Mouse (Mus musculus): ENCODE measurements around the gene Naip2.
A peak's percentile ranks its signal among the peaks of the same experiment; 100 is the strongest.
"Not testable (repeated sequence)": the region's sequence is repeated elsewhere in the genome, so short reads cannot be mapped to it uniquely, and the experiment has no call there.

Naip2 gene

GRCm38 (mm10) chr13:100201659-100202333 is at the start of gene Naip2:
TSS of gene Naip2 (minus strand) at chr13:100202092.
- not testable (repeated sequence) for DNase-seq (ENCODE audit: extremely low spot score)

GRCm38 (mm10) chr13:100246896-100247519 is 45.1 kb upstream of the Naip2 start:
- not testable (repeated sequence) for DNase-seq (ENCODE audit: extremely low spot score)

- DNase-seq (ENCODE audit: extremely low spot score), result not testable (repeated sequence)
These were observed 44.3 kb upstream of the Naip2 start, which contains the start of gene Naip5 for GRCm38 (mm10) chr13:100246223-100246622. TSS of gene Naip5 (minus strand) at chr13:100246323.

- no peak for DNase-seq (ENCODE audit: extremely low spot score)
These were observed 41.8 kb upstream of the Naip2 start for GRCm38 (mm10) chr13:100243702-100244101.

- not testable (repeated sequence) for DNase-seq (ENCODE audit: extremely low spot score)
These were observed 11.8 kb upstream of the Naip2 start for GRCm38 (mm10) chr13:100213683-100214082.

GRCm38 (mm10) chr13:100210540-100210939 is 8.6 kb upstream of the Naip2 start:
- DNase-seq (ENCODE audit: extremely low spot score), result peak; percentile 54

- DNase-seq (ENCODE audit: extremely low spot score), result no peak
These were observed 1.4 kb upstream of the Naip2 start for GRCm38 (mm10) chr13:100203319-100203718.

- no peak for DNase-seq (ENCODE audit: extremely low spot score)
These were observed 1.1 kb downstream of the Naip2 start for GRCm38 (mm10) chr13:100200778-100201177.

- DNase-seq (ENCODE audit: extremely low spot score), result no peak
These were observed 6.5 kb downstream of the Naip2 start for GRCm38 (mm10) chr13:100195421-100195820.

GRCm38 (mm10) chr13:100183111-100183510 is 18.8 kb downstream of the Naip2 start:
- not testable (repeated sequence) for DNase-seq (ENCODE audit: extremely low spot score)

- not testable (repeated sequence) for DNase-seq (ENCODE audit: extremely low spot score)
These were observed 27.5 kb downstream of the Naip2 start for GRCm38 (mm10) chr13:100174360-100174759.

GRCm38 (mm10) chr13:100166378-100166777 is 35.5 kb downstream of the Naip2 start:
- DNase-seq (ENCODE audit: extremely low spot score), result not testable (repeated sequence)

- DNase-seq (ENCODE audit: extremely low spot score), result not testable (repeated sequence)
These were observed 39.4 kb downstream of the Naip2 start for GRCm38 (mm10) chr13:100162467-100162866.

- not testable (repeated sequence) for DNase-seq (ENCODE audit: extremely low spot score)
These were observed 40.6 kb downstream of the Naip2 start for GRCm38 (mm10) chr13:100161171-100161870.

- no peak for DNase-seq (ENCODE audit: extremely low spot score)
These were observed 45.3 kb downstream of the Naip2 start for GRCm38 (mm10) chr13:100156624-100157023.

- DNase-seq (ENCODE audit: extremely low spot score), result no peak
These were observed 49.2 kb downstream of the Naip2 start for GRCm38 (mm10) chr13:100152659-100153058.

- DNase-seq (ENCODE audit: extremely low spot score), result no peak
These were observed 60.1 kb downstream of the Naip2 start for GRCm38 (mm10) chr13:100141646-100142314.

GRCm38 (mm10) chr13:100125258-100125643 is 76.6 kb downstream of the Naip2 start:
- no peak for DNase-seq (ENCODE audit: extremely low spot score)

GRCm38 (mm10) chr13:100124423-100125257 is 77.3 kb downstream of the Naip2 start, which contains the start of gene Smn1:
TSS of gene Smn1 (plus strand) at chr13:100124852.
- DNase-seq (ENCODE audit: extremely low spot score), result peak; percentile 84

GRCm38 (mm10) chr13:100123970-100124369 is 77.9 kb downstream of the Naip2 start:
- no peak for DNase-seq (ENCODE audit: extremely low spot score)

Measured in embryo, embryonic 9.5 days (tissue).